Mouse (Mus musculus): ENCODE results near the gene Amy1. TPM values are rescaled to one million over a fixed set of nuclear protein-coding genes. Genes with fewer than 3 reads are reported as not detected.

Amy1 gene
- 1.3 TPM for polyA plus RNA-seq (2017; shearing (Covaris generic))

GRCm38 (mm10) chr3:113606599-113606998 lies at the start of gene Amy1:
Gene Amy1 (minus strand): TSS chr3:113606699.

GRCm38 (mm10) chr3:113629606-113630359 lies 23.3 kb upstream of the Amy1 start, which contains the start of gene Rnpc3:
Gene Rnpc3 (minus strand): TSS chr3:113630149.

GRCm38 (mm10) chr3:113532328-113532727 lies 74.2 kb downstream of the Amy1 start, which contains the start of gene Amy2a1:
Gene Amy2a1 (minus strand): TSS chr3:113532428.

Other genes with a start within 250 kb of the Amy1 start
- not detected for gene Amy2a1, start 74.3 kb downstream of the Amy1 start, polyA plus RNA-seq (2017; shearing (Covaris generic))
- 37.4 TPM for gene Rnpc3, start 23.4 kb upstream of the Amy1 start, polyA plus RNA-seq (2017; shearing (Covaris generic))